Comparison of ENCODE assay signal across 10 mouse cellular contexts in genomic region chr6:83068706-83069487, GRCm38 (mm10). TPM values are rescaled to one million over a fixed set of nuclear protein-coding genes. Genes with fewer than 3 reads are reported as not detected.
DNase-seq lines count a peak whose midpoint lies in the region; ATAC-seq and TF ChIP-seq lines count a peak whose summit lies in the region.
"Had no signal": no experiment of that assay in that cellular context is flagged by ENCODE, and none has a peak within 500 bp of the region (broad histone marks: within the 10 kb centered on the region; RNA-seq: fewer than 3 reads in every experiment).

No protein-coding gene starts in this region.

- no peaks in the 10 kb centered on the region for H3K4me1 ChIP-seq in kidney, adult 2 months (ENCODE audit: control insufficient read depth, insufficient read depth, low read length)
- peaks cover 5% of the 10 kb centered on the region for H3K4me1 ChIP-seq in embryonic facial prominence, embryonic 14.5 days (ENCODE audit: control insufficient read depth, insufficient read depth, low read length)
- peaks cover 35% of the 10 kb centered on the region for H3K4me1 ChIP-seq in limb, embryonic 10.5 days
- no peaks in the 10 kb centered on the region for H3K4me1 ChIP-seq in neural tube, embryonic 14.5 days (ENCODE audit: control insufficient read depth, insufficient read depth, low read length)

- peak overlapping the region; percentile 48; the same call in 1 of the 2 replicates for H3K4me3 ChIP-seq in kidney, adult 2 months (ENCODE audit: insufficient read depth, low read depth, low read length)
- peak overlapping the region; percentile 25 for H3K4me3 ChIP-seq in embryonic facial prominence, embryonic 14.5 days (ENCODE audit: low read depth, low read length)
- H3K4me3 ChIP-seq in limb, embryonic 10.5 days: peak overlapping the region; percentile 44
- peak overlapping the region; percentile 20; the same call in 1 of the 2 replicates for H3K4me3 ChIP-seq in neural tube, embryonic 14.5 days (ENCODE audit: low read depth, low read length)

- no peaks in the 10 kb centered on the region for H3K9me3 ChIP-seq in embryonic facial prominence, embryonic 14.5 days (ENCODE audit: control insufficient read depth, low read length)
- H3K9me3 ChIP-seq in limb, embryonic 10.5 days (replicated peaks): no peaks in the 10 kb centered on the region
- H3K9me3 ChIP-seq in neural tube, embryonic 14.5 days (ENCODE audit: control insufficient read depth, low read length): no peaks in the 10 kb centered on the region

- H3K27ac ChIP-seq in kidney, adult 2 months (ENCODE audit: insufficient read depth, low read depth, low read length): no peak overlapping the region
- no peak overlapping the region for H3K27ac ChIP-seq in embryonic facial prominence, embryonic 14.5 days (replicated peaks; ENCODE audit: low read depth, low read length)
- no peak overlapping the region for H3K27ac ChIP-seq in limb, embryonic 10.5 days
- no peak overlapping the region for H3K27ac ChIP-seq in neural tube, embryonic 14.5 days (ENCODE audit: low read depth, low read length)

- peak; percentile 59 for DNase-seq in kidney, adult 2 months
- DNase-seq in kidney, adult 9 months: no peak
- DNase-seq in embryonic facial prominence, embryonic 14.5 days (ENCODE audit: low spot score): no peak
- peak; percentile 69 for DNase-seq in limb, embryonic 10.5 days (ENCODE audit: low spot score)
- DNase-seq in left cerebral cortex, postnatal 36 days (ENCODE audit: low spot score in 2 of 2): no peak
- DNase-seq in ovary, postnatal 36 days (ENCODE audit: low spot score): no peak
- DNase-seq in right cerebral cortex, adult 18-20 months: no peak
- DNase-seq: thymus, postnatal 36 days had no signal

- H3K27me3 ChIP-seq in kidney, adult 2 months (replicated peaks; ENCODE audit: control insufficient read depth, insufficient read depth, low read length): peaks cover 23% of the 10 kb centered on the region
- peaks cover 97% of the 10 kb centered on the region for H3K27me3 ChIP-seq in embryonic facial prominence, embryonic 14.5 days (replicated peaks; ENCODE audit: control insufficient read depth, insufficient read depth, low read length)
- H3K27me3 ChIP-seq in limb, embryonic 10.5 days (ENCODE audit: low read depth, poor library complexity, severe bottlenecking): peaks cover 100% of the 10 kb centered on the region
- peaks cover 75% of the 10 kb centered on the region for H3K27me3 ChIP-seq in neural tube, embryonic 14.5 days (ENCODE audit: control insufficient read depth, insufficient read depth, low read length)

- H3K9ac ChIP-seq in embryonic facial prominence, embryonic 14.5 days (ENCODE audit: low read depth, low read length): no peak overlapping the region
- H3K9ac ChIP-seq in neural tube, embryonic 14.5 days (replicated peaks; ENCODE audit: low read depth, low read length): no peak overlapping the region

- 3% methylated on average over 70 of the region's 81 CpGs for WGBS in kidney, adult 2 months
- WGBS in embryonic facial prominence, embryonic 14.5 days: 2% methylated on average over 34 of the region's 81 CpGs
- WGBS in limb, embryonic 10.5 days: 1% methylated on average over 81 of the region's 81 CpGs
- under 1% methylated on average over 81 of the region's 81 CpGs for WGBS in neural tube, embryonic 14.5 days

- ATAC-seq in embryonic facial prominence, embryonic 14.5 days (ENCODE audit: low read depth): no peak
- ATAC-seq in neural tube, embryonic 14.5 days (ENCODE audit: low read depth): no peak

- intact Hi-C loops in left cerebral cortex, postnatal 36 days (cut with DNase I): no loop called here

- H3K4me2 ChIP-seq in embryonic facial prominence, embryonic 14.5 days (ENCODE audit: low read depth, low read length): peak overlapping the region; percentile 31
- H3K4me2 ChIP-seq in neural tube, embryonic 14.5 days (ENCODE audit: low read depth, low read length): peak overlapping the region; percentile 31

- TF ChIP-seq CTCF in kidney, adult 2 months (conservative IDR thresholded peaks at IDR 0.05; ENCODE audit: insufficient read depth, insufficient read length, low read depth, low read length): no peak

- no peak for TF ChIP-seq POLR2A in kidney, adult 2 months (IDR thresholded peaks at IDR 0.05; ENCODE audit: low read depth, low read length)

- H3K36me3 ChIP-seq in kidney, adult 2 months (ENCODE audit: control insufficient read depth, insufficient read depth, low read length): no peaks in the 10 kb centered on the region
- no peaks in the 10 kb centered on the region for H3K36me3 ChIP-seq in embryonic facial prominence, embryonic 14.5 days (ENCODE audit: control insufficient read depth, insufficient read depth, low read length)
- no peaks in the 10 kb centered on the region for H3K36me3 ChIP-seq in limb, embryonic 10.5 days
- H3K36me3 ChIP-seq in neural tube, embryonic 14.5 days (ENCODE audit: control insufficient read depth, insufficient read depth, low read length): no peaks in the 10 kb centered on the region

RNA-seq across cellular contexts. Expression of gene Tlx2, which starts 1.2 kb away (rescaled TPM):
- polyA plus RNA-seq in kidney, adult 2 months (2012; rRNA removed): 0.34 and 0.36 TPM in 2 replicates
- polyA plus RNA-seq in embryonic facial prominence, embryonic 14.5 days (2014; fragmentation: Nextera tagmentation; extraction: Ambion mirVana): 2.9 and 3.4 TPM in 2 replicates
- polyA plus RNA-seq in limb, embryonic 10.5 days (2016; fragmentation: Nextera tagmentation; extraction: Ambion mirVana): 0.16 TPM in 1 of 2 replicates, not detected in the other
- 7.1 TPM in 1 of 2 replicates, not detected in the other for polyA plus RNA-seq in neural tube, embryonic 14.5 days (2014; fragmentation: Nextera tagmentation; extraction: Ambion mirVana)
- not detected for total RNA-seq in left cerebral cortex, postnatal 36 days (2021)
- total RNA-seq: layer of hippocampus, postnatal 10 days had no signal

RNA-seq across cellular contexts. Expression of gene Pcgf1, which starts 8.8 kb away (rescaled TPM):
- polyA plus RNA-seq in kidney, adult 2 months (2012; rRNA removed): 18.6 and 20.5 TPM in 2 replicates
- 22.6 and 25.8 TPM in 2 replicates for polyA plus RNA-seq in embryonic facial prominence, embryonic 14.5 days (2014; fragmentation: Nextera tagmentation; extraction: Ambion mirVana)
- polyA plus RNA-seq in limb, embryonic 10.5 days (2016; fragmentation: Nextera tagmentation; extraction: Ambion mirVana): 46.5 and 46.9 TPM in 2 replicates
- polyA plus RNA-seq in neural tube, embryonic 14.5 days (2014; fragmentation: Nextera tagmentation; extraction: Ambion mirVana): 44.9 and 46.6 TPM in 2 replicates
- 10 to 100 TPM; 21.6 to 35.9 TPM for total RNA-seq in left cerebral cortex, postnatal 36 days (2021)

RNA-seq across cellular contexts. Expression of gene Dqx1, which starts 11.3 kb away (rescaled TPM):
- 8.8 and 11.0 TPM in 2 replicates for polyA plus RNA-seq in kidney, adult 2 months (2012; rRNA removed)
- 0.65 and 0.67 TPM in 2 replicates for polyA plus RNA-seq in embryonic facial prominence, embryonic 14.5 days (2014; fragmentation: Nextera tagmentation; extraction: Ambion mirVana)
- 1.4 and 1.5 TPM in 2 replicates for polyA plus RNA-seq in limb, embryonic 10.5 days (2016; fragmentation: Nextera tagmentation; extraction: Ambion mirVana)
- 0.24 and 0.54 TPM in 2 replicates for polyA plus RNA-seq in neural tube, embryonic 14.5 days (2014; fragmentation: Nextera tagmentation; extraction: Ambion mirVana)
- under 1 TPM; 0.37 to 0.97 TPM for total RNA-seq in left cerebral cortex, postnatal 36 days (2021)

RNA-seq across cellular contexts. Expression of gene Htra2, which starts 13.8 kb away (rescaled TPM):
- 39.6 and 40.2 TPM in 2 replicates for polyA plus RNA-seq in kidney, adult 2 months (2012; rRNA removed)
- 43.0 and 46.3 TPM in 2 replicates for polyA plus RNA-seq in embryonic facial prominence, embryonic 14.5 days (2014; fragmentation: Nextera tagmentation; extraction: Ambion mirVana)
- 76.2 and 82.6 TPM in 2 replicates for polyA plus RNA-seq in limb, embryonic 10.5 days (2016; fragmentation: Nextera tagmentation; extraction: Ambion mirVana)
- polyA plus RNA-seq in neural tube, embryonic 14.5 days (2014; fragmentation: Nextera tagmentation; extraction: Ambion mirVana): 37.8 and 45.9 TPM in 2 replicates
- 10 to 100 TPM; 41.6 to 48.5 TPM for total RNA-seq in left cerebral cortex, postnatal 36 days (2021)

RNA-seq across cellular contexts. Expression of gene Aup1, which starts 14.6 kb away (rescaled TPM):
- 442 and 596 TPM in 2 replicates for polyA plus RNA-seq in kidney, adult 2 months (2012; rRNA removed)
- polyA plus RNA-seq in embryonic facial prominence, embryonic 14.5 days (2014; fragmentation: Nextera tagmentation; extraction: Ambion mirVana): 118 and 121 TPM in 2 replicates
- 167 and 169 TPM in 2 replicates for polyA plus RNA-seq in limb, embryonic 10.5 days (2016; fragmentation: Nextera tagmentation; extraction: Ambion mirVana)
- 122 and 123 TPM in 2 replicates for polyA plus RNA-seq in neural tube, embryonic 14.5 days (2014; fragmentation: Nextera tagmentation; extraction: Ambion mirVana)
- 100 to 1,000 TPM; 112 to 131 TPM for total RNA-seq in left cerebral cortex, postnatal 36 days (2021)

Comparison
In these comparisons a context has a peak if more than half of its experiments do, and no peak if none do; other contexts are left out.
1. DNase-seq: peak in kidney, adult 2 months (single experiment) and limb, embryonic 10.5 days (single experiment); none in kidney, adult 9 months (single experiment), embryonic facial prominence, embryonic 14.5 days (single experiment), left cerebral cortex, postnatal 36 days (0 of 2), ovary, postnatal 36 days (single experiment) and right cerebral cortex, adult 18-20 months (single experiment).
2. Peak in every context shown above with its lines, with median percentiles within 50 percentile points of each other: H3K4me3 ChIP-seq.